Mouse (Mus musculus) forebrain, postnatal 0 days (tissue): ENCODE measurements around the gene Susd5. TPM values are rescaled to one million over a fixed set of nuclear protein-coding genes. Genes with fewer than 3 reads are reported as not detected.
"Not testable (repeated sequence)": the region's sequence is repeated elsewhere in the genome, so short reads cannot be mapped to it uniquely, and the experiment has no call there.

Experiments used
- ATAC-seq: fragments of 200-750 bp; cut with Nextera tagmentation; 2 replicates; pipeline ENCODE4 v1.8.0; 2017; ENCODE audit warnings: mild to moderate bottlenecking, moderate library complexity
- DNase-seq: peaks from one replicate; pipeline ENCODE4 v3.0.0-alpha.2; 2015
- H3K27ac ChIP-seq: fragments of 300-500 bp; sonication (generic); 2 replicates; pipeline ENCODE4 v1.5.1; 2014; ENCODE audit warnings: low read depth, mild to moderate bottlenecking, antibody characterized with exemption, low read length, moderate library complexity, mixed read lengths
- H3K27me3 ChIP-seq: fragments of 300-500 bp; sonication (generic); 2 replicates; pipeline ENCODE4 v1.6.1; 2014; ENCODE audit warnings: mild to moderate bottlenecking, low read length, mixed read lengths; ENCODE audit not compliant: insufficient read depth
- H3K36me3 ChIP-seq: fragments of 300-500 bp; sonication (generic); 2 replicates; pipeline ENCODE4 v1.6.1; 2014; ENCODE audit warnings: mild to moderate bottlenecking, moderate library complexity; ENCODE audit not compliant: insufficient read depth
- H3K4me1 ChIP-seq: fragments of 300-500 bp; sonication (generic); 2 replicates; pipeline ENCODE4 v1.6.1; 2014; ENCODE audit warnings: antibody characterized with exemption; ENCODE audit not compliant: insufficient read depth
- H3K4me2 ChIP-seq: fragments of 300-500 bp; sonication (generic); 2 replicates; pipeline ENCODE4 v1.6.1; 2014; ENCODE audit warnings: low read depth, mild to moderate bottlenecking, moderate library complexity
- H3K4me3 ChIP-seq: fragments of 300-500 bp; sonication (generic); 2 replicates; pipeline ENCODE4 v1.5.1; 2014; ENCODE audit warnings: low read depth, low read length, mixed read lengths
- H3K9ac ChIP-seq: fragments of 300-500 bp; sonication (generic); 2 replicates; pipeline ENCODE4 v1.6.1; 2014; ENCODE audit warnings: mild to moderate bottlenecking
- H3K9me3 ChIP-seq: fragments of 300-500 bp; sonication (generic); 2 replicates; pipeline ENCODE4 v1.6.1; 2016; ENCODE audit warnings: low read length
- CTCF ChIP-seq: sonication (generic); IDR thresholded peaks from 2 replicates; pipeline ENCODE4 v1.5.1; 2016; ENCODE audit warnings: antibody characterized with exemption, control low read depth, low read depth
- WGBS: fragments of 180-500 bp; shearing (Covaris S2); extraction: QIAGEN DNeasy Blood & Tissue Kit; methylation state at CpG from one replicate; pipeline ENCODE4 v1.1.7; 2014; 5-methylcytosine and 5-hydroxymethylcytosine counted together
- polyA plus RNA-seq: library from polyadenylated mRNA; unstranded; fragments of >200 nt; fragmentation: Nextera tagmentation; extraction: Ambion mirVana; gene quantifications from 2 replicates; pipeline ENCODE4 v1.2.1, GENCODE M21; 2015
- total RNA-seq: library from RNA; depleted of rRNA; stranded (reverse); fragments of >200 nt; gene quantifications from 2 replicates; pipeline ENCODE4 v1.2.3, GENCODE M21; 2014

Gene Susd5
- total and polyA plus RNA-seq, 2 experiments from 2014 or later, result 0.31 to 1.6 TPM

GRCm38 (mm10) chr9:114094854-114095253, 37.9 kb downstream of the Susd5 start:
- Histone ChIP-seq H3K27ac (no peak overlapping the region), H3K4me3 (no peak overlapping the region), H3K9ac (no peak overlapping the region), H3K36me3 (no peaks in the 10 kb centered on the region), H3K4me1 (no peaks in the 10 kb centered on the region), H3K4me2 (no peak overlapping the region), H3K27me3 (no peaks in the 10 kb centered on the region), H3K9me3 (no peaks in the 10 kb centered on the region)
- DNase-seq, result no peak
- no peak for TF ChIP-seq CTCF
- no peak for ATAC-seq
- 96% methylated on average over 2 of the region's 2 CpGs for WGBS

- H3K36me3 ChIP-seq, result no peaks in the 10 kb centered on the region
- no peaks in the 10 kb centered on the region for H3K27me3 ChIP-seq
- DNase-seq (no peak), ATAC-seq (no peak)
- H3K4me2 ChIP-seq, result no peak overlapping the region
- H3K9me3 ChIP-seq, result no peaks in the 10 kb centered on the region
- H3K9ac ChIP-seq, result no peak overlapping the region
- WGBS, result 80% methylated on average over 9 of the region's 9 CpGs
- no peaks in the 10 kb centered on the region for H3K4me1 ChIP-seq
- TF ChIP-seq CTCF, result no peak
- H3K27ac ChIP-seq, result no peak overlapping the region
- no peak overlapping the region for H3K4me3 ChIP-seq
These were observed 41.9 kb downstream of the Susd5 start for GRCm38 (mm10) chr9:114098716-114099302.

- H3K4me3 ChIP-seq, result no peak overlapping the region
- no peak for TF ChIP-seq CTCF
- no peak overlapping the region for H3K4me2 ChIP-seq
- no peak overlapping the region for H3K9ac ChIP-seq
- H3K27me3 ChIP-seq, result no peaks in the 10 kb centered on the region
- no peaks in the 10 kb centered on the region for H3K9me3 ChIP-seq
- no peaks in the 10 kb centered on the region for H3K4me1 ChIP-seq
- no peak overlapping the region for H3K27ac ChIP-seq
- no peaks in the 10 kb centered on the region for H3K36me3 ChIP-seq
- WGBS, result 61% methylated on average over 2 of the region's 2 CpGs
- no peak for ATAC-seq
- no peak for DNase-seq
These were observed 53.3 kb downstream of the Susd5 start for GRCm38 (mm10) chr9:114110268-114110667.

- no peak for TF ChIP-seq CTCF
- 74% methylated on average over 8 of the region's 8 CpGs for whole genome bisulfite sequencing
These were observed 54.2 kb downstream of the Susd5 start for GRCm38 (mm10) chr9:114111161-114111560.

GRCm38 (mm10) chr9:114112226-114112625, 55.3 kb downstream of the Susd5 start:
- DNase-seq (no peak), ATAC-seq (no peak)
- no peaks in the 10 kb centered on the region for H3K4me1 ChIP-seq
- no peak for TF ChIP-seq CTCF
- H3K4me2 ChIP-seq, result no peak overlapping the region
- no peaks in the 10 kb centered on the region for H3K27me3 ChIP-seq
- H3K4me3 ChIP-seq, result no peak overlapping the region
- no peak overlapping the region for H3K27ac ChIP-seq
- 50% methylated on average over 6 of the region's 6 CpGs for WGBS
- H3K36me3 ChIP-seq, result no peaks in the 10 kb centered on the region
- H3K9me3 ChIP-seq, result no peaks in the 10 kb centered on the region
- H3K9ac ChIP-seq, result no peak overlapping the region

More at GRCm38 (mm10) chr9:114111161-114111560, 54.2 kb downstream of the Susd5 start:
- H3K4me2 ChIP-seq, result no peak overlapping the region
- H3K4me1 ChIP-seq, result no peaks in the 10 kb centered on the region
- no peaks in the 10 kb centered on the region for H3K27me3 ChIP-seq
- no peak overlapping the region for H3K27ac ChIP-seq
- DNase-seq (no peak), ATAC-seq (no peak)
- no peaks in the 10 kb centered on the region for H3K9me3 ChIP-seq
- no peak overlapping the region for H3K4me3 ChIP-seq
- no peak overlapping the region for H3K9ac ChIP-seq
- H3K36me3 ChIP-seq, result no peaks in the 10 kb centered on the region

- H3K9ac ChIP-seq, result no peak overlapping the region
- no peak overlapping the region for H3K27ac ChIP-seq
- no peak for TF ChIP-seq CTCF
- H3K36me3 ChIP-seq, result no peaks in the 10 kb centered on the region
- no peaks in the 10 kb centered on the region for H3K27me3 ChIP-seq
- WGBS, result 83% methylated on average over 18 of the region's 18 CpGs
- H3K9me3 ChIP-seq, result no peaks in the 10 kb centered on the region
- ATAC-seq (no peak), DNase-seq (no peak)
- no peaks in the 10 kb centered on the region for H3K4me1 ChIP-seq
- no peak overlapping the region for H3K4me3 ChIP-seq
- H3K4me2 ChIP-seq, result no peak overlapping the region
These were observed 57.1 kb downstream of the Susd5 start for GRCm38 (mm10) chr9:114113911-114114623.

- H3K4me2 ChIP-seq, H3K36me3 ChIP-seq, H3K27me3 ChIP-seq, H3K9me3 ChIP-seq, H3K9ac ChIP-seq, H3K4me3 ChIP-seq, H3K27ac ChIP-seq, H3K4me1 ChIP-seq: not testable (repeated sequence)
- peak; percentile 73 for DNase-seq
- peak; percentile 75 for TF ChIP-seq CTCF
- peak; percentile 48 for ATAC-seq
- WGBS, result 16% methylated on average over 5 of the region's 5 CpGs
These were observed 59.7 kb downstream of the Susd5 start for GRCm38 (mm10) chr9:114116672-114117071.

GRCm38 (mm10) chr9:114122862-114123261, 65.9 kb downstream of the Susd5 start:
- not testable (repeated sequence) for H3K4me3 ChIP-seq, H3K27ac ChIP-seq, ATAC-seq, H3K4me1 ChIP-seq, H3K36me3 ChIP-seq, H3K9ac ChIP-seq, H3K4me2 ChIP-seq, DNase-seq, H3K9me3 ChIP-seq, H3K27me3 ChIP-seq

- H3K4me2 ChIP-seq, ATAC-seq, DNase-seq, H3K27ac ChIP-seq, H3K4me1 ChIP-seq, H3K9me3 ChIP-seq, H3K9ac ChIP-seq, H3K27me3 ChIP-seq, H3K36me3 ChIP-seq, H3K4me3 ChIP-seq: not testable (repeated sequence)
- 90% methylated on average over 1 of the region's 1 CpGs for WGBS
These were observed 72.4 kb downstream of the Susd5 start for GRCm38 (mm10) chr9:114129273-114129835.
